Mouse (Mus musculus): ENCODE data around the gene Il17d. TPM values are rescaled to one million over a fixed set of nuclear protein-coding genes. Genes with fewer than 3 reads are reported as not detected.

Il17d gene
- total RNA-seq (2021), result 1 to 10 TPM; 8.4 to 8.8 TPM

- peak; percentile 62 to 66 for DNase-seq
- intact Hi-C loops (cut with DNase I), result no loop called here
Measured at GRCm38 (mm10) chr14:57524671-57525387, at the start of gene Il17d. TSS of gene Il17d (plus strand) at chr14:57524777.

- intact Hi-C loops (cut with DNase I), result no loop called here
- peak in 1 of 2 experiments; percentile 15 for DNase-seq
Measured at GRCm38 (mm10) chr14:57475057-57475456, 49.5 kb upstream of the Il17d start.

- DNase-seq, result no peak
- intact Hi-C loops (cut with DNase I), result no loop called here
Measured at GRCm38 (mm10) chr14:57482262-57482661, 42.3 kb upstream of the Il17d start.

GRCm38 (mm10) chr14:57484183-57484582 lies 40.4 kb upstream of the Il17d start:
- intact Hi-C loops (cut with DNase I), result no loop called here
- no peak for DNase-seq

GRCm38 (mm10) chr14:57489696-57490095 lies 34.9 kb upstream of the Il17d start:
- intact Hi-C loops (cut with DNase I), result no loop called here
- no peak for DNase-seq

- intact Hi-C loops (cut with DNase I), result no loop called here
- no peak for DNase-seq
Measured at GRCm38 (mm10) chr14:57493840-57494239, 30.7 kb upstream of the Il17d start.

GRCm38 (mm10) chr14:57503729-57504128 lies 20.8 kb upstream of the Il17d start:
- no peak for DNase-seq
- intact Hi-C loops (cut with DNase I), result no loop called here

GRCm38 (mm10) chr14:57509554-57509953 lies 15.0 kb upstream of the Il17d start:
- intact Hi-C loops (cut with DNase I), result no loop called here
- peak in 1 of 2 experiments; percentile 29 for DNase-seq

- intact Hi-C loops (cut with DNase I), result no loop called here
- DNase-seq, result no peak
Measured at GRCm38 (mm10) chr14:57515156-57515762, 9.3 kb upstream of the Il17d start.

- no peak for DNase-seq
- intact Hi-C loops (cut with DNase I), result no loop called here
Measured at GRCm38 (mm10) chr14:57517001-57517400, 7.6 kb upstream of the Il17d start.

- intact Hi-C loops (cut with DNase I), result no loop called here
- no peak for DNase-seq
Measured at GRCm38 (mm10) chr14:57523762-57524161, 815 bp upstream of the Il17d start.

- intact Hi-C loops (cut with DNase I), result no loop called here
- peak; percentile 63 to 65 for DNase-seq
Measured at GRCm38 (mm10) chr14:57525388-57526049, 942 bp downstream of the Il17d start.

GRCm38 (mm10) chr14:57526050-57526623 lies 1.6 kb downstream of the Il17d start:
- intact Hi-C loops (cut with DNase I), result no loop called here
- no peak for DNase-seq

GRCm38 (mm10) chr14:57527122-57527521 lies 2.5 kb downstream of the Il17d start:
- intact Hi-C loops (cut with DNase I), result no loop called here
- DNase-seq, result no peak

- intact Hi-C loops (cut with DNase I), result no loop called here
- DNase-seq, result no peak
Measured at GRCm38 (mm10) chr14:57527598-57527997, 3.0 kb downstream of the Il17d start.

GRCm38 (mm10) chr14:57529086-57529785 lies 4.7 kb downstream of the Il17d start:
- intact Hi-C loops (cut with DNase I), result no loop called here
- DNase-seq, result peak; percentile 80 to 81

- intact Hi-C loops (cut with DNase I), result loop anchor here (5.0 kb wide), 1 partner anchor 42 kb away; the partner anchor contains the start of gene Eef1akmt1
- no peak for DNase-seq
Measured at GRCm38 (mm10) chr14:57529786-57530515, 5.4 kb downstream of the Il17d start.

GRCm38 (mm10) chr14:57532577-57532976 lies 8.0 kb downstream of the Il17d start:
- no peak for DNase-seq
- intact Hi-C loops (cut with DNase I), result loop anchor here (5.0 kb wide), 1 partner anchor 40 kb away; the partner anchor contains the start of gene Eef1akmt1

GRCm38 (mm10) chr14:57533214-57533613 lies 8.6 kb downstream of the Il17d start:
- intact Hi-C loops (cut with DNase I), result loop anchor here (5.0 kb wide), 1 partner anchor 39 kb away; the partner anchor contains the start of gene Eef1akmt1
- DNase-seq, result peak; percentile 69 to 83

- DNase-seq, result no peak
- intact Hi-C loops (cut with DNase I), result loop anchor here (5.0 kb wide), 1 partner anchor 38 kb away; the partner anchor contains the start of gene Eef1akmt1
Measured at GRCm38 (mm10) chr14:57533841-57534240, 9.3 kb downstream of the Il17d start.
